Mouse (Mus musculus) heart, adult 11 months (tissue): ENCODE results near the gene Tmco5b.

Experiments
- DNase-seq: peaks from one replicate; pipeline ENCODE4 v3.0.0; 2022

Tmco5b gene

DNA sequence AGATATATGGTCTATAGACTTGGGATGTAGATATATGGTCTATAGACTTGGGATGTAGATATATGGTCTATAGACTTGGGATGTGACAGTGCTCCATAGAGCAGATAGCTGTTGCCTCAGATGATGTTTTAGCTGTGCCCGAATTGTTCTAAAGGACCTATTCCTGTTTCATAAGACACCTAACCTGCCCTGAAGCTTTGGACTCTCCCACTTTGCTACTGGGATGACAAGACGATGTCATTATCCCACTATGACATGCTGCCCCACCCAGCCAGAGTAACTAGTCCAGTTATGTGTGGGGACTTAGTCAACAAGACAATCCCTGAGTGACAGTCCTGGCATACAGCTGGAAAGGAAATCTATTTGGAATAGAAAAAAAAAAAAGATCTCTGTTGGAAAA lies at the start of gene Tmco5b:
TSS of gene Tmco5b (plus strand) at position 301 of the 400 bp plus-strand sequence.
- peak; percentile 16 for DNase-seq

DNA sequence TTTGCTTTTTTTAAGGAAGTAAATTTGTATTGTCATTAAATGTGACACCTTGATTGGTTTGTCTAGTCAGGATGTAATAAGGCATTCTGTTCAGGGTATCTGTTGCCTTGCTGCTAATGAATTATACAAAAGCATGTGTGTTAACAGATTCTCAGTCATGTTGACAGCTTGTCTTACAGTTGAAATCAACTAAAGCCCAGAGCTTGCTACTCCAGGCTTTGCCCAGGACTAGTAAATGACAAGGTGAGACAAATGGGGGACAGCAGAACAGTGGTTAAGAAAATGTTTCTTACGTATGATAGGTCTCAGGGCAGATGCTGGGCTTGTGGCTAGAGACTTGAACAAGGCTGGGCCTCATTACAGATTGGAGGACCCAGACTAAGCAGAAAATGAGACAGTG lies 48.5 kb upstream of the Tmco5b start:
- DNase-seq: no peak

DNA sequence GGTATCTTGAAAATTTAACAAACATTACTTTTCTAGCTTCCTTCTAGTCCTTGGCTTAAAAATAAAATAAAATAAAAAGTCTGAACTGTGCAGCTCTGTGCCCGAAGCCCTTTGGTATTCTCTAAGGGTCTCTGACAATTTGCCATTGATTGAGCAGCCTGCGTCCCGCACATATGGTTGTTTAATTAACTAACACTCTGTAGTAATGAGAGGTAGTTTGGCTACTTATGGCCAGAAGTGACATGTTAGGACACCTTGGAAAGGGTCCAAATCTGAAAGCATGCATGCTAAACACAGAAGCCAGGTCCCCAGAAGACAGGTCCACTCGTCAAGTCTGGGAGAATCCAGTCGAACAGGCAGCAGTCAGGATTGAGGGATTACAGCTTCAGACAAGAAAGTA lies 46.7 kb upstream of the Tmco5b start:
- peak; percentile 13 for DNase-seq

DNA sequence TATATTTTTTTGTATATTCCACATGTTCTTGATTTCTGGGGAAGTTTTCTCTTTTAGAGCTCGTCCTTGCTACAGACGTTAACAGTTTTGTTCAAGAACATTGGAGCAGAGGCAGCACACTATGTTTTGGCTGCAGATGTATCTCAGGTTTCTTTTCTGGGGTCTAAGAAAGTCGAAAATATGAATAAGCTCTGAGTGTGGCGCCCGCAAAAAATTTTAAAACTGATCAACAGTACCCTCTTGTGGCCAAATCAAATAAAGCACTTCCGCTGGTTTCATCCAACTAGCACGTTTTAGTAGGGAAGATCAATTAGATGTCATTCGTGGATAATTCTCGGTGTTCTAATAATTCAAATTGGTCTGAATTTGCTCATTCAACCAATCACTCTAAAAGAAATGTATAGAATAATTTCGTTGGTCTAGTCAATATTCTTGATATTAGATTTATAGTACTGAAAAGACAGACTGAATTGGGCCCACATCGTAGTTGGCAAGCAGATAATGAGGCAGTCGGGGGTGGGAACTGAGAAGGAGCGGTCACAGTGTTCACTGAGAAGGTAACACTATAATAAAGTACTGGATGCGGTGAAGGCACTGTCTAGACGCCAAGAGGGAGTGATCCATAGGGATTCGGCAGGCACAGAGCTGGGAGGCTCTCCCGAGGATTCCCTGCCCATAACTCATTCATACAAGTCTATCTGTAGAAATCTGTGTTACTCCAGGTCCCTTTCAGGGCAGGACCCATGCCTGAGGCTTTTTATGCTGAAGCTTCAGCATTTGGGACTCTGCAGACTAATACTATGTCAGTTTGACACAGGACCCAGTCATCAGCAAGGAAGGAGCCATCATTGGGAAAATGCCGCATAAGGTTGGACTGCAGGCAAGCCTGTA lies 17.1 kb downstream of the Tmco5b start:
- no peak for DNase-seq

DNA sequence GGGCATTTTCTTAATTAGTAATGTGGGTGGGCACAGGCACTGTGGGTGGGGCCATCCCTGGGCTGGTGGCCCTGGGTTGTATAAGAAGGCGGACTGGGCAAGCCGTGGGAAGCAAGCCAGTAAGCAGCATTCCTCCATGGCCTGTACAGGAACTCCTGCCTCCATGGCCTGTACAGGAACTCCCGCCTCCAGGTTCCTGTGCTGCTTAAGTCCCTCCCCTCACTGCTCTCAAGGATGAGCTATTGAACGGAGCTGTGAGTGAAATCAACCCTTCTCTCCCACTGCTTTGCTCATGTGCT lies 17.7 kb downstream of the Tmco5b start:
- no peak for DNase-seq

DNA sequence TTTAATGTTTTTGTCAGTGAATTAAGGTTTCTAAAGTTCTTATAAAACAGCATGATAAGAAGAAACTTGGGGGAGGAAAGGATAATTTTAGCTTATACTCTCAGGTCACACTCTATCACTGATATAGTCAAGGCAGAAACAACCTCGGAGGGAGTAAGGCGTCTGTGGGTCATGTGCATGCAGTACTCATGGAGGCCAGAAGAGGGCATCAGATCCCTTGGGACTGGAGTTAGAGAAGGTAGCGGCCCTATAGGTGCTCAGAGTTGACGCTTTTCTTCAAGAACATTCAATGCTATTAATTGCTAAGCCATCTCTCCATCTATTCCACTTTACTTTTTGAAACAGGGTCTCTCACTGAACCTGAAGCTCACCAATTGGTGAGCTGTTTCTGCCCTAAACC lies 19.8 kb downstream of the Tmco5b start:
- DNase-seq: no peak

DNA sequence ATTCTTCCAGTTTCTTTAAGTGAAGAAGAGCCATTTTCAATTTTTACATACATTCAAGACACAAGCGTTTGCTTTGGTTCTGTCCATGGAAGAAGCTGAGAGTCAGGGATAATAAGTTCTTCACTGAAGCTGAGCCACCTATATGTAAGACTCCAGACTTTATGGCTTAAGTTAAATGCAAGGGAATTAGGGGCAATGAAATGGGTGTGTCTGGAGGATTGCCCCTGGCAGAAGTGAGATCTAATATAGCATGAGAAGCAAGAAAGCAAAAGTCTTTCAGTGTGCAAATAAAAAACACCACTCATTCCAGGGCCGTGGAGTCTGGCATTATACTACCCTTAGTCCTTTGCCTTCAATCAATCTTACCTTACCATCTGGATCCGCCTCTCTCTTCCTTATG lies 25.7 kb downstream of the Tmco5b start:
- DNase-seq: no peak

DNA sequence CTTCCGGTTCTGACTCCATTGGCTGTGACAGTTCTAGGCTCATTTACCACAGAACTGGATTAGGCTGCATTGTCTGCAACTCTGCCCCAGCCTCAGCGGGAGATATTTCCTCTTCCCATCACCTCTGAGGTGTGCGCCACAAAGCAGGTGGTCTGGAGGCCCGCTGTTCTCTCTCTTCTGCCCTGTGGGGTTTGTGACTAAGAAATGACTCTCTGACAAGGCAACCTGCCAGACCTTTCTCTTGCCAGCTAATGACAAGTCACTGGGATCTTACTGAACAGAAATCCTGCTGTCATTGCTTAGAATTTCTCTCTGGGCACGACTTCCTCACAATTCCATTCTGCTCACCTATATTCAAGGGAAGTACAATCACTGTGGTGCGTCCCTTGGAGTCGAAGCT lies 37.5 kb downstream of the Tmco5b start:
- no peak for DNase-seq

DNA sequence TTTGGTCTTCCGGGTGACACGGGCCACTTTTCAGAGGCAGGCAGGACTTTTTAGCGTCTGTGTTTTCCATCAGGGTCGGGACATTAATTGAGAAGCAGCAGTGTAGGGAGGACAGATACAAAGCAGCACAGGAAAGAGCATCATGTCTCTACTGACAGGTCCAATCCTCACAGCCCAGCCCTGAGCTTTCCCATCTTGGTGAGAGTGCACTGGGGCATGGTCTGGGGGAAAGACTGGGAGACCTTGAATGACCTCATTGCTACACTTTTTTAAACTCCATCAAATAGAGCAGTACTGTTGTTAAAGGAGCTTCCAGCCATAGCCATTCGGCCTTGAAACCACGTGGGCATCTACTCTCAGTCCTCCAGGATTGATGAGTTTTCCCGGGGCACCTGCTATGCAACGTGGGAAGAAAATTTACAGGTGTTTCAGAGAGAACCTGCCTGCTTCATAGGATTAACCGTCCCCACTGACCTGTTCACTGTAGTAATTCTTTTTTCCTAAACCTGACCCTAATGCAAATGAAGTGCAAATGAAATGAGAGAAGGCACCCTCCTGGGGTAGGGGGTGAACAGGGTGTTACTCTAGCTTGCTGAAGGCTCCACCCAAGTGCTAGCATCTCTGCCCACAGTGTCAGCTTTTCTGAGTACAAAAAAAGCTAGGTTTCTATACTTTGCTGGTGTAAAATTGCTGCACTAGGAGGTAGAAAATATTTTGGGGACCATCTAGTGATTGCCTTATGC lies 48.4 kb downstream of the Tmco5b start:
- DNase-seq: no peak

DNA sequence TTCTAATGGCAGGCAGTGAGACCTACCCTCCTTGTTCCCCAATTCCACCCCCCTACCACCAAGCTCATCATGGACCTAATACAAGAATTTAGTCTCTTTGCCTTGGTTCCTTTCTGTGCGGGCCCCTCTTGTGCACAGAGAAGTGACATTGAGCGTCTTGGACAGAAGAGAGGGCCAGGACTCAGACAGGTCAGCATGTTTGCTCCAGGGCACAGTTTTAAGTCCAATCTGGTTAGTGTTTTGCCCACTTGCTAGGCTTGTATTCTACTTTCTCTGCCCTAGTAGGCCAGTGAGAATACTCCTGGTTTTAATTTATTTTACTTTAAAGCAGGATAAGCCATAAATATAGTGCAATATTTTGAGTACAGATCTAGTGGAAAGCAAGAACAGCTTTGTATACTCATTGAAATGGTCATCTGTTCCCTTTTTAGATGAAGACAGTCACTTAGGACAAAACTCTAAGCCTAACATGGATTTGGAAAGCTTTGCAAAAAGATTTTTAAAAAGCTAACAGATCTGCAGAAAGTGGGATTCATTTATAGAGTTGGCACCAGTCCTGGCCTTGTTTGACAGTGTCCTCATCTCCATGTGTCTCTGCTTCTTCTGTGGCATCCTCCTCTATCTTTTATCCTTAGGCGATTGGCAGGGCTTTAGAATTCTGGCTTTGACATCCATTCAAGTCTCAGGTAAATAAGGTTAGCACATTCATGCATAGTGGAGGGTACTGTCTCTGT lies 50.2 kb downstream of the Tmco5b start:
- DNase-seq: no peak

DNA sequence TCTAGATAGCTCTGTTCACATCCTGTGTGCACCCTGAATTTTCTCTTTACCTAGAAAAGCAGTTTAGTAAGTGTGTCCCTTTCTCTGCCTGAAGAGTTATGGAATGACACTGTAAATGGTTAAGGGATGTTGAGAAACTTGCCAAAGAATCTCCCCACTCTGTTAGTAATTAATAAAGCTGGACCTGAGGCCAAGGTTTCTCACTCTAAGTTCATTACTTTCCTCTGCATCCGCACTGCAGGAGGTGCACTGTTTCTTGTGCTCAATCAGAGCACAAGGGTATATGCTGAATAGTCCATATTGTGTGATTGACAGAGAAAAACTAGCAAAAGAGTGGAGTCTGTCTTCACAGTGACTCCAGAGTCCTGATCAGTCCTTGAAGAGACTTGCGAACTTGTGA lies 59.0 kb downstream of the Tmco5b start:
- no peak for DNase-seq
